ENCODE assay signal across 15 mouse cellular contexts in the genomic region with DNA sequence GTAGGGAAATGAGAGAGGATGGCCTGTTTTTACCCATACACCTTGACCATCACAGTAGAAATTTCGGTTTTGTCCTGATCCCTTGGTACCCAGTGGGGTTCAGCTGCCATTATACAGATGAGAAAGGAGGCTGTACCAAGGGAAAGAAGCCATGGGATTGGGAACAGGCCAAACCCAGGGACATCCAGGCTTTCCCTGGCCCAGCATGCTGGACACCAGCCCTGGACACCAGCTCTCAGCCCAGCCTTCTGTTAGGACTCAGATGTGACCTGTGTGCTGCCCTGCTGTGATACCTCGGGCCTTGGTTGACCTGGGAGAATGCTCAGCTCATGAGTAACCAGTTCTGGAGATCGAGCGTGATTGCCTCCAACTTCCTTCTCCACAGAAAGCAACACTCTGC. TPM values are rescaled to one million over a fixed set of nuclear protein-coding genes. Genes with fewer than 3 reads are reported as not detected.
DNase-seq lines count a peak whose midpoint lies in the region.
"Had no signal": no experiment of that assay in that cellular context is flagged by ENCODE, and none has a peak within 500 bp of the region (broad histone marks: within the 10 kb centered on the region; RNA-seq: fewer than 3 reads in every experiment).

No protein-coding gene starts in this region.

- intact Hi-C loops in gastrocnemius, postnatal 36 days (cut with DNase I), result no loop called here
- intact Hi-C loops in heart, postnatal 14 days (cut with DNase I), result no loop called here

- peak; percentile 42 for DNase-seq in cerebellum, adult 11 months
- DNase-seq in cerebellum, postnatal 4 days (ENCODE audit: low spot score in 2 of 2), result no peak
- peak; percentile 58 for DNase-seq in brain, adult 2 months (ENCODE audit: low read depth, low spot score)
- DNase-seq in cerebellum, adult 9-10 months, result peak; percentile 59
- DNase-seq in cerebellum, postnatal 25 days, result peak; percentile 48 to 66
- DNase-seq in gastrocnemius, postnatal 36 days, result no peak
- no peak for DNase-seq in kidney, adult 18-20 months
- DNase-seq in heart, postnatal 14 days, result no peak
- DNase-seq: adrenal gland, adult 8-10 months; adrenal gland, postnatal 36 days; B cell, adult 2 months; forebrain, postnatal 0 days; gastrocnemius, postnatal 25 days; heart, postnatal 36 days; kidney, adult 11 months had no signal

RNA-seq across cellular contexts. Expression of a gene that starts 51.8 kb away (rescaled TPM):
- 1 to 10 TPM in 1 of 2 experiments, under 1 TPM in 1; 0.81 to 1.0 TPM for total RNA-seq in gastrocnemius, postnatal 36 days (2021)
- 10 to 100 TPM in 1 of 2 experiments, 1 to 10 TPM in 1; 8.5 to 10.4 TPM for total RNA-seq in heart, postnatal 14 days (2021)

Comparison
In these comparisons a context has a peak if more than half of its experiments do, and no peak if none do; other contexts are left out.
1. DNase-seq: peak in cerebellum, adult 11 months (single experiment), brain, adult 2 months (single experiment), cerebellum, adult 9-10 months (single experiment) and cerebellum, postnatal 25 days (2 of 2); none in cerebellum, postnatal 4 days (0 of 2), gastrocnemius, postnatal 36 days (0 of 2), kidney, adult 18-20 months (single experiment) and heart, postnatal 14 days (0 of 2).
2. RNA of a gene that starts 51.8 kb away (total RNA-seq): 8.5 to 10.4 TPM in heart, postnatal 14 days; 0.81 to 1.0 TPM in gastrocnemius, postnatal 36 days; every median in the first group is over 4 times any median in the second.